Comparison of ENCODE assay signal across 28 mouse cellular contexts in genomic region chr12:104477501-104477900, GRCm38 (mm10). TPM values are rescaled to one million over a fixed set of nuclear protein-coding genes. Genes with fewer than 3 reads are reported as not detected.
A peak's percentile ranks its signal among the peaks of the same experiment; 100 is the strongest.
DNase-seq lines count a peak whose midpoint lies in the region; ATAC-seq and TF ChIP-seq lines count a peak whose summit lies in the region.
"Had no signal": no experiment of that assay in that cellular context is flagged by ENCODE, and none has a peak within 500 bp of the region (broad histone marks: within the 10 kb centered on the region; RNA-seq: fewer than 3 reads in every experiment).

No protein-coding gene starts in this region.

- H3K27me3 ChIP-seq in kidney, postnatal 0 days (ENCODE audit: insufficient read depth, low read length): peaks cover 67% of the 10 kb centered on the region
- peaks cover 70% of the 10 kb centered on the region for H3K27me3 ChIP-seq in midbrain, embryonic 14.5 days (ENCODE audit: control insufficient read depth, insufficient read depth, low read length)
- peaks cover 28% of the 10 kb centered on the region for H3K27me3 ChIP-seq in midbrain, embryonic 16.5 days (ENCODE audit: control insufficient read depth, insufficient read depth, low read depth, low read length)
- H3K27me3 ChIP-seq in embryonic facial prominence, embryonic 14.5 days (replicated peaks; ENCODE audit: control insufficient read depth, insufficient read depth, low read length): peaks cover 52% of the 10 kb centered on the region

- peak; percentile 44 for DNase-seq in embryo, embryonic 10.5 days (ENCODE audit: low spot score)
- no peak for DNase-seq in embryo, embryonic 10 days (ENCODE audit: low spot score)
- DNase-seq in kidney, postnatal 0 days (ENCODE audit: low spot score): peak; percentile 20
- no peak for DNase-seq in kidney, postnatal 4 days
- DNase-seq in midbrain, embryonic 14.5 days: peak; percentile 36
- peak; percentile 63 for DNase-seq in embryonic facial prominence, embryonic 14.5 days (ENCODE audit: low spot score)
- no peak for DNase-seq in adrenal gland, postnatal 14 days
- DNase-seq: adrenal gland, postnatal 25 days; B cell, adult 2 months; cerebellum, adult 18-20 months; cerebellum, adult 9-11 months; cerebellum, postnatal 36 days; gastrocnemius, adult 2 months; gastrocnemius, postnatal 25 days; heart, adult 11 months had no signal

- H3K4me3 ChIP-seq in kidney, postnatal 0 days (replicated peaks; ENCODE audit: low read depth, low read length): no peak overlapping the region
- no peak overlapping the region for H3K4me3 ChIP-seq in midbrain, embryonic 14.5 days (replicated peaks; ENCODE audit: low read depth, low read length)
- H3K4me3 ChIP-seq in midbrain, embryonic 16.5 days (ENCODE audit: low read depth, low read length): no peak overlapping the region
- H3K4me3 ChIP-seq in embryonic facial prominence, embryonic 14.5 days (ENCODE audit: low read depth, low read length): no peak overlapping the region; the same call in 1 of the 2 replicates
- H3K4me3 ChIP-seq: forebrain, embryonic 13.5 days; gastrocnemius, adult 2 months; heart, embryonic 13.5 days; hindbrain, embryonic 15.5 days had no signal

- H3K4me1 ChIP-seq in kidney, postnatal 0 days (replicated peaks; ENCODE audit: insufficient read depth, low read length): peaks cover 4% of the 10 kb centered on the region; the same call in 1 of the 2 replicates
- 0 out of 2 replicates have a peak, but pooled peaks cover 13% of the 10 kb centered on the region for H3K4me1 ChIP-seq in midbrain, embryonic 14.5 days (ENCODE audit: control insufficient read depth, insufficient read depth, low read length)
- H3K4me1 ChIP-seq in midbrain, embryonic 16.5 days (ENCODE audit: control insufficient read depth, insufficient read depth, low read length): peaks cover 8% of the 10 kb centered on the region
- no peaks in the 10 kb centered on the region; the same call in 1 of the 2 replicates for H3K4me1 ChIP-seq in embryonic facial prominence, embryonic 14.5 days (ENCODE audit: control insufficient read depth, insufficient read depth, low read length)

- WGBS in kidney, postnatal 0 days: 3% methylated on average over 7 of the region's 7 CpGs
- 4% methylated on average over 7 of the region's 7 CpGs for WGBS in midbrain, embryonic 14.5 days
- 4% methylated on average over 7 of the region's 7 CpGs for WGBS in midbrain, embryonic 16.5 days
- WGBS in embryonic facial prominence, embryonic 14.5 days: 7% methylated on average over 7 of the region's 7 CpGs

- H3K36me3 ChIP-seq in kidney, postnatal 0 days (ENCODE audit: insufficient read depth, low read length): no peaks in the 10 kb centered on the region
- no peaks in the 10 kb centered on the region for H3K36me3 ChIP-seq in midbrain, embryonic 14.5 days (ENCODE audit: control insufficient read depth, insufficient read depth, low read length)
- no peaks in the 10 kb centered on the region for H3K36me3 ChIP-seq in midbrain, embryonic 16.5 days (ENCODE audit: control insufficient read depth, insufficient read depth, low read length)
- H3K36me3 ChIP-seq in embryonic facial prominence, embryonic 14.5 days (ENCODE audit: control insufficient read depth, insufficient read depth, low read length): no peaks in the 10 kb centered on the region
- H3K36me3 ChIP-seq: heart, embryonic 13.5 days; hindbrain, embryonic 15.5 days had no signal

- no peak for TF ChIP-seq CTCF in kidney, postnatal 0 days (IDR thresholded peaks at IDR 0.05; ENCODE audit: low read depth)

- no peaks in the 10 kb centered on the region for H3K9me3 ChIP-seq in kidney, postnatal 0 days (replicated peaks; ENCODE audit: low read length)
- H3K9me3 ChIP-seq in midbrain, embryonic 14.5 days (ENCODE audit: control insufficient read depth, low read length): no peaks in the 10 kb centered on the region
- no peaks in the 10 kb centered on the region for H3K9me3 ChIP-seq in midbrain, embryonic 16.5 days (replicated peaks; ENCODE audit: control insufficient read depth, low read length, poor library complexity, severe bottlenecking)
- no peaks in the 10 kb centered on the region for H3K9me3 ChIP-seq in embryonic facial prominence, embryonic 14.5 days (ENCODE audit: control insufficient read depth, low read length)
- H3K9me3 ChIP-seq: forebrain, embryonic 13.5 days; heart, embryonic 13.5 days; hindbrain, embryonic 15.5 days had no signal

- H3K27ac ChIP-seq in kidney, postnatal 0 days: no peak overlapping the region
- no peak overlapping the region for H3K27ac ChIP-seq in midbrain, embryonic 14.5 days (replicated peaks; ENCODE audit: low read depth, low read length)
- no peak overlapping the region for H3K27ac ChIP-seq in midbrain, embryonic 16.5 days (ENCODE audit: low read length)
- H3K27ac ChIP-seq in embryonic facial prominence, embryonic 14.5 days (replicated peaks; ENCODE audit: low read depth, low read length): 0 out of 2 replicates have a peak overlapping the region, but pooled peaks have one; percentile 63
- H3K27ac ChIP-seq: forebrain, embryonic 13.5 days; gastrocnemius, adult 2 months; heart, embryonic 13.5 days; hindbrain, embryonic 15.5 days had no signal

- no peak overlapping the region for H3K9ac ChIP-seq in kidney, postnatal 0 days (ENCODE audit: low read depth, low read length)
- no peak overlapping the region for H3K9ac ChIP-seq in midbrain, embryonic 14.5 days (replicated peaks; ENCODE audit: low read length)
- no peak overlapping the region for H3K9ac ChIP-seq in midbrain, embryonic 16.5 days (ENCODE audit: low read depth, low read length)
- peak overlapping the region; percentile 55; the same call in 1 of the 2 replicates for H3K9ac ChIP-seq in embryonic facial prominence, embryonic 14.5 days (ENCODE audit: low read depth, low read length)
- H3K9ac ChIP-seq: forebrain, embryonic 13.5 days; forebrain, postnatal 0 days; heart, embryonic 13.5 days; hindbrain, embryonic 15.5 days had no signal

- no peak overlapping the region for H3K4me2 ChIP-seq in kidney, postnatal 0 days (ENCODE audit: low read length)
- H3K4me2 ChIP-seq in midbrain, embryonic 14.5 days (ENCODE audit: low read length): no peak overlapping the region
- H3K4me2 ChIP-seq in midbrain, embryonic 16.5 days (ENCODE audit: low read length): no peak overlapping the region
- H3K4me2 ChIP-seq in embryonic facial prominence, embryonic 14.5 days (ENCODE audit: low read depth, low read length): peak overlapping the region; percentile 84
- H3K4me2 ChIP-seq: forebrain, embryonic 13.5 days; heart, embryonic 13.5 days; hindbrain, embryonic 15.5 days had no signal

- no peak for ATAC-seq in kidney, postnatal 0 days (replicated peaks; ENCODE audit: low FRiP score, low read depth)
- ATAC-seq in midbrain, embryonic 14.5 days (ENCODE audit: low FRiP score, low TSS enrichment): no peak
- no peak for ATAC-seq in midbrain, embryonic 16.5 days
- ATAC-seq in embryonic facial prominence, embryonic 14.5 days (ENCODE audit: low read depth): no peak
- ATAC-seq: activated CD4-positive, CD25-positive, alpha-beta regulatory T cell, adult 4 months; CD4-positive, CD25-positive, alpha-beta regulatory T cell, adult 4 months; forebrain, embryonic 13.5 days; forebrain, postnatal 0 days; intestine, embryonic 16.5 days; Patski had no signal

RNA-seq across cellular contexts. Expression of gene Gsc, which starts 4.4 kb away (rescaled TPM):
- polyA plus RNA-seq in kidney, postnatal 0 days (2015; fragmentation: Nextera tagmentation; extraction: Ambion mirVana): not detected in 2 replicates
- polyA plus RNA-seq in midbrain, embryonic 14.5 days (2014; fragmentation: Nextera tagmentation; extraction: Ambion mirVana): not detected in 2 replicates
- 0.50 and 1.0 TPM in 2 replicates for polyA plus RNA-seq in midbrain, embryonic 16.5 days (2015; fragmentation: Nextera tagmentation; extraction: Ambion mirVana)
- polyA plus RNA-seq in embryonic facial prominence, embryonic 14.5 days (2014; fragmentation: Nextera tagmentation; extraction: Ambion mirVana): 12.4 and 12.5 TPM in 2 replicates
- not detected in 2 replicates for total RNA-seq in adrenal gland, postnatal 14 days (2021)
- total RNA-seq: adrenal gland, adult 18-20 months; adrenal gland, postnatal 25 days; heart, postnatal 36 days; MEL had no signal
- polyA plus RNA-seq: activated CD4-positive, CD25-positive, alpha-beta regulatory T cell, adult 4 months; CD4-positive, CD25-positive, alpha-beta regulatory T cell, adult 4 months; forebrain, embryonic 13.5 days; forebrain, postnatal 0 days; heart, postnatal 0 days had no signal

Comparison
In these comparisons a context has a peak if more than half of its experiments do, and no peak if none do; other contexts are left out.
1. DNase-seq: peak in embryo, embryonic 10.5 days (single experiment), kidney, postnatal 0 days (single experiment), midbrain, embryonic 14.5 days (single experiment) and embryonic facial prominence, embryonic 14.5 days (single experiment); none in embryo, embryonic 10 days (single experiment), kidney, postnatal 4 days (0 of 2) and adrenal gland, postnatal 14 days (single experiment).